Mouse (Mus musculus): Measurements from ENCODE around the gene Spata33.

Spata33 gene

DNA sequence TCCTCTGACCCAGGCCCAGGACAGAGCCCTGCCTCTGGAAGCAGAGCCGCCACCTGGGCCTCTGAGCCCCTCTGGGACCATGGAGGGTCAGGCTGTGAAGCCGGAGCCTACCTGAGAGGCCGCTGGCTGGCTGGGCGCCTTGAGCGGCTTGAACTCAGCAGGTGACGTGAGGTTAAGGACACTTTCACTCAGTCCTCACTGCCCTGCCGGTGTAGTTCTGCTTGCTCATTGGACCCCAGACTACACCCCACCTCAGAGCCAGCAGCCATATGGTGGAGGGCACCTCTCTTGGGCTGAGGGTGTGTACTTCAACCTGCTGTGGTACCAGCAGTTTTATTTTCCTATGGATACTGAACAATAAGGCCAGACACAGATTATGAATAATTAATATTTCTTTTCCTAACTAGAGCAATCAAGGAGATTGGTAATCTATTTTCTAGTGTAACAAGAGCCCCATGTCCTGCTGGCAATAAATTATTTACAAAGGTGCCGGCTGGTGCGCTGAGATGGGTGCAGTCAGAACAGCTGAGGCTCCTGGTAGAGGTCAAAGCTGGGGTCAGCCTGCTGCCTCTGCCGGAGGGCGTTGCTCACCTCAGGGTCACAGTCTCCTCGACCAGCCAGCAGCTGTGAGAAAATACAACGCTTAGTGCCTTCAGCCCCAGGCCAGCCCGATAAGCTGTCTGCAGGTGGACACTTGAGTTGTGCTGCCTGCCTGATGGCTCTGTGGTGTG, 55.5 kb downstream of the Spata33 start:
- DNase-seq (ENCODE audit: low read depth in 2 of 2, low spot score in 2 of 2): no peak

DNA sequence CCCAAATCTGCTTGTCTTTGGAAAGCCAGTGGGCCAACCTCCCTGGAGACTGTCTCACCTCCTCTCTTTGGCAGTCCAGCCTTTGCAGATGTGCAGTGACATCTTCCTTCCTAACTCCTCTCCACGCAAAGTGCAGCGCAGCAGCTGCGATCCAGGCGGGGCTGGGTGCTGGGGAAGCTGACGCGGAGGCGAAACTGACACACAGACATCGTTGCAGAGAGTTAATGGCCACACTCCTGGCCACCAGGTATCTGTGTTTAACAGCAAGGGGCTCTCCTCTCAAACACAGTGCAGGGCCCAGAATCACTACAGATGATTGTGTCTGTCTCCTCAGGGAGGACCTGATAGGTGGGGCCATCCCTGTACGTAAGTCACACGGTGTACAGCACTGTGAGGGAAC, 58.5 kb downstream of the Spata33 start:
- no peak for DNase-seq (ENCODE audit: low read depth in 2 of 2, low spot score in 2 of 2)

Data from CD8-positive naive resting alpha-beta T cell, adult 2 months (primary cell).